Mouse (Mus musculus): Measurements from ENCODE around the gene Gnpat.

- TF ChIP-seq KAT2A (IDR thresholded peaks at IDR 0.05; ENCODE audit: insufficient replicate concordance, low read length) (no peak), MAFK (IDR thresholded peaks at IDR 0.05; ENCODE audit: insufficient replicate concordance, low read length) (no peak)
These were observed 58.8 kb downstream of the Gnpat start for GRCm38 (mm10) chr8:124921369-124922279.

Data from CH12.LX (cell line).